ENCODE assay signal across 28 mouse cellular contexts in the genomic region with DNA sequence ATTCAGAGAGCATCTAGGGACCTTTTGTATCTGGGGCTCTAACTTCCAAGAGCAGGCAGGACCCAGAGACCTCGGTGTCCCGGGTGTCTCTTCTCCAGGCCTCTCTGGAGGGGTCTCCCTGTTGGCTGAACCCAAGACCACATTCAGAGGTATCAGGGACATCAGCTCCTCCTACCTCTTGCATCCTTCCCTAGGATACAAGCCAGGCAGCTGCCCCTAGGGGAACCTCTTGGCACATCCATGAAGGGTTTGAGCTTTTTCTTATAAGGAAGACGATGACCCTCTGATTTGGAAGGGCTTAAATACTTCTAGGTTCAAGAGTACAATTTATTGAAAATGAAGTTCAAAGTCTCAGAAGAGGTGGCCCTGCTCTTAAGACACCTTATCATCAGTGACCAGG. TPM values are rescaled to one million over a fixed set of nuclear protein-coding genes. Genes with fewer than 3 reads are reported as not detected.
"Had no signal": no experiment of that assay in that cellular context is flagged by ENCODE, and none has a peak within 500 bp of the region (broad histone marks: within the 10 kb centered on the region; RNA-seq: fewer than 3 reads in every experiment).

No protein-coding gene starts in this region.

- H3K9ac ChIP-seq: heart, embryonic 13.5 days; heart, embryonic 15.5 days; hindbrain, embryonic 13.5 days; hindbrain, embryonic 15.5 days; kidney, embryonic 15.5 days; limb, embryonic 13.5 days; limb, embryonic 15.5 days; liver, embryonic 14.5 days had no signal

- H3K36me3 ChIP-seq: heart, embryonic 13.5 days; heart, embryonic 15.5 days; hindbrain, embryonic 13.5 days; hindbrain, embryonic 15.5 days; kidney, embryonic 15.5 days; limb, embryonic 13.5 days; limb, embryonic 15.5 days had no signal

- H3K9me3 ChIP-seq: heart, embryonic 13.5 days; heart, embryonic 15.5 days; hindbrain, embryonic 13.5 days; hindbrain, embryonic 15.5 days; kidney, embryonic 15.5 days; limb, embryonic 13.5 days; limb, embryonic 15.5 days had no signal

- DNase-seq: gastrocnemius, postnatal 14 days; gastrocnemius, postnatal 36 days; heart, adult 11 months; heart, adult 2 months; heart, postnatal 14 days; heart, postnatal 36 days; kidney, adult 11 months; kidney, adult 2 months; kidney, adult 9 months; kidney, postnatal 14 days; kidney, postnatal 36 days; layer of hippocampus, adult 9-11 months; layer of hippocampus, postnatal 36 days; left cerebral cortex, postnatal 4 days had no signal

- H3K4me3 ChIP-seq: heart, adult 2 months; heart, embryonic 13.5 days; heart, embryonic 15.5 days; hindbrain, embryonic 13.5 days; hindbrain, embryonic 15.5 days; kidney, embryonic 15.5 days; limb, embryonic 13.5 days; limb, embryonic 15.5 days had no signal

- H3K27ac ChIP-seq: heart, adult 2 months; heart, embryonic 13.5 days; heart, embryonic 15.5 days; hindbrain, embryonic 13.5 days; hindbrain, embryonic 15.5 days; hindbrain, postnatal 0 days; kidney, embryonic 15.5 days; kidney, postnatal 0 days; limb, embryonic 13.5 days; limb, embryonic 15.5 days; liver, embryonic 14.5 days had no signal

- H3K4me2 ChIP-seq: heart, embryonic 11.5 days; heart, embryonic 13.5 days; heart, embryonic 15.5 days; hindbrain, embryonic 13.5 days; hindbrain, embryonic 15.5 days; kidney, embryonic 15.5 days; limb, embryonic 13.5 days; limb, embryonic 15.5 days had no signal

- H3K4me1 ChIP-seq: heart, embryonic 13.5 days; heart, embryonic 15.5 days; hindbrain, embryonic 13.5 days; hindbrain, embryonic 15.5 days; kidney, embryonic 15.5 days; limb, embryonic 13.5 days; limb, embryonic 15.5 days had no signal

- H3K27me3 ChIP-seq: heart, embryonic 15.5 days; hindbrain, embryonic 13.5 days; hindbrain, embryonic 15.5 days; kidney, embryonic 15.5 days had no signal

- ATAC-seq: hindbrain, postnatal 0 days had no signal

RNA-seq across cellular contexts. Expression of gene Dio3, which starts 57.2 kb away (rescaled TPM):
- total RNA-seq: heart, adult 2 months; heart, postnatal 14 days; heart, postnatal 36 days; hematopoietic stem cell, adult 5-6 weeks had no signal
- polyA plus RNA-seq: heart, embryonic 11.5 days; heart, embryonic 15.5 days; heart, postnatal 0 days; hindbrain, embryonic 11.5 days had no signal
